Mouse (Mus musculus) ovary, postnatal 14 days (tissue): ENCODE measurements at regions not wholly inside any gene's neighbourhood (a gene's known extent, or its start where the extent isn't known, plus 50 kb on each side); places are given as distances from the start of the nearest gene placed in this dataset.
A peak's percentile ranks its signal among the peaks of the same experiment; 100 is the strongest.

ENCODE experiments used
- DNase-seq: peaks from one replicate; pipeline ENCODE4 v3.0.0; 2022; ENCODE audit warnings: low spot score

DNA sequence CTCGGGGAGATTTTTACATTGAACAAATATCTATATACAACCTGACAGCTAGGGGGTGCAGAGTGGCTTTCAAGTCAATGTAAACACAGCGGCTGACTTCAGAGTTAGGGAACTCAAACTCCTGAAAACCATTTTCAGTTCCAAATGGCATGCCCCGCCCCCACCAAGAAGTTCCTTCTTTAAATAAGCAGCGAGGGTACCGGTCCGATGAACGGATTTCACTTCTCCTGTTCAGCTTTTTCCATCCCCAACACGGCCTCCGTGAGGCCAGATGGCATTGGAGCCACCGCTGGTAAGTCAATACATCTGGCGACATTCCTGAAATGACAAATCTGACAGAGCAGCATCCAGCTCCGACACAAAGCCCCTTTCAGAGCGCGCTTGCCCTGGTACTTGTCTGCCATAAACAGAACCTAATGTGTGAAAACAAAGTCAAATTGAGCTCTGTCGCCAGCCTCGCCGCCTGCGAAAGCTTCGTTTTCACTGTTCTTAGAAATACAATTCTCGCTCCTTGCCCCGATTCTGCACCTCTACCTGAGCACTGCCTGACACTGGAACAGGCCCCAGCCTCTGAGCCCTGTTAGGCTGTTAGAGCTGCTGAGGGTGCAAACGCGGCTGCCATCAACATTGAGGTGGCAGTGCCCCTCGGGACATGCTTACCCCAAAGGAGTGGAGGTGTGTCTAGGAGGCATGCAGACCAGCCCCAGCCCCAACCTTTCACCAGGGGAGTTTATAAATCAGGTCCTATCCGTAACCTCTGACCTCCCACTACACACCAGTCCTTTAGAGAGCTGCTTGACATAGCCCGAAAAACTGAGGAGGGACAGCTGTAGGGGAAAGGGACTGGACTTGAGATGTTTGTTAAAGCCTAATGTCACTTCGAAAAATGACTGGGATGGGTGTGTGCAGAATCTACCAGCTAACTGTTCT lies 446.0 kb downstream of the Ate1 start:
- DNase-seq: no peak

DNA sequence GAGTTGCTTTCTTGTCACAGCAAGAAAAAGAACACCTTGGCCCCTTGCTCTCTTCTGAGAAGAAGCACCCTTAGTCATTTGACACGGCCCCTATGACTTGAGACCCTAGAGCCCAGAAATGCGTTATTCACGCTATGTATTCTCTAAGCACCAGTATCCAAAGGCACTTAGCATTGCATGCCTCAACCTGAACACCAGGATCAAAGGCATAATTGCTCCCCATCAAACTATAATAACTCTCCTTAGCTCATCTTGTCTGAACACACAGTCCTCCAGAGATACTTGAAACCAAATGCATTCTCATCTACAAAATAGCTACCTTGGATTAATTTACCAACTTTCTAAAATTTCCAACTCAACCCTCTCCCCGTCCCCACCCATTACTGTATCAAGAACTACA lies 437.5 kb downstream of the Ate1 start:
- no peak for DNase-seq

DNA sequence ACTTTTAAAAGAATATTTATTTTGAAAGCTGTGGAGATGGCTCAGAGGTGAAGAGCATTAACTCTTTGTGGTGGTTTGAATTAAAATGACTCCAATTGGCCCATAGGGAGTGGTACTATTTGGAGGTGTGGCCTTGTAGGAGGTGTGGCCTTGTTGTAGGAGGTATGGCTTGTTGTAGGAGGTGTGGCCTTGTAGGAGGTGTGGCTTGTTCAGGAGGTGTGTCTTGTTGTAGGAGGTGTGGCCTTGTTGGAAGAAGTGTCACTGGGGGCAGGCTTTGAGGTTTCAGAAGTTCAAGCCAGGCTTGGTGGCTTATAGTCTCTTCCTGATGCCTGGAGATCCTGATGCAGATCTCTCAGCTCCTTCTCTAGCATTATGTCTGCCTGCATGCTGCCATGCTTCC lies 434.5 kb downstream of the Ate1 start:
- DNase-seq: no peak

DNA sequence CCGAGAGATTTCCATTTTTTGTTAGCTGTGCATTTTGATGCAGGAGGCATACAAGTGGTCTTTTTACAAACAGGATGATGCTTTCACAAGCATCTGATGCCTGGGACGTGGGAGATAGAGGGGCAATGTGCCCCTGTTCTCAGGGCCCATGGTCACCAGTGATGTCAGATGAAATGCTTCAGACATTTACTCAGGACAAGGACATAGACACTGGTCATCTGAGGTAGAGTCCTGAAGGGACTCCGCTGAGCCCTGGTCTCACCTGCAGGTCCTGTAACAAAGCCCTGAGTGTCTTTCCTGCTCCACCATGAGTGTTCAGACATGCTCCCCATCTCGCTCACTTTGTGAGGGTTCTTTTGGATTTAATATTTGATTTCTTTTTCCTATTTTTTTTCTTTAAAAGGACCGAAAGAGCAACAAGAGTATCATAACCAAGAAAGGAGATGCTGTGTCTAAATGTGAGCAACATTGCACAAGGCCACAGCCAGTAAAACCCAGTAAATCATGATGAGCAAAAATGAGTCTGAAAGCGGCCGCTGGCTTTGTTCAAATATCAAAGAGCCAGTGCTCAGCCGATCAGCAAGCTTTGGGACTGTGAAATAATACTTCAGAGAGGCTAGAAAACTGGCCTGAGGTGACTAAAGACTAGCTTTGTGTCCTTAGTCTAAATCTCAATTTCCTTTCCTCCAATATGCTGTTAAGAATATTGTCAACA lies 430.1 kb downstream of the Ate1 start:
- DNase-seq: no peak

DNA sequence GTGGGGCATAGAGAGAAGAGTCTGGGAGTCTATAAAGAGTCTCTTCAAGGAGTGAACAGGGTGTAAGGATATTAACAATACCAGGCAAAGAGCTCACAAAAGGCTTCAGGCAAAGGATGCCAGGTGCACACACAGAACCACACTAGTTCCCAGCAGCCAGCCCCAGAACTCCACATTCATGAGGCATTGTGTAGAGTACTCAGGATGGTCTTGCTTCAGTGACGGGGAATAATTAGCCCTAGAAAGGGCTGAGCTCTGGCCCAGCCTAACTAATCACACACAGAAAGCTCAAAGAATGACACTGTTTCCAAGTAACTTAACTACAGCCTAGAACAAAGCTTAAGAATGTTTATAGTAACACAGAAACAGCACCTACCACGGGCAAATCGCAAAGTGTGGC lies 428.2 kb downstream of the Ate1 start:
- no peak for DNase-seq

DNA sequence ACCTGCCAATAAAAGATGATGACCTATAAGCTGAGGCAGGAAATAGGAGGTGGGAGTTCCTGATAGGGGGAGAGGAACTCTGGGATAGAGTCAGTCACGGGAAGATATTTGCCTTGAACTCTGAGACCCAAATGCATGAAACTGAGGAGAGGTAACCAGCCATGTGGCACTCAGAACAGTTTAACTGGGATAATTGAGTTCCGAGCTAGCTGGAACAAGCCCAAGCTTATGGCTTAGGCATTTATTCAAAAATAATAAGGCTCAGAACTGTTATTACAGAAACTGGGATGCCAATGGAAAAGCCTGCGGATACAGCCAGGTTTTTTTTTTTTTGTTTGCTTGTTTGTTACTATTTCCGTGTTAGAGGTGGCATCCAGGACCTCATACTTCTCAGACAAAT lies 425.0 kb downstream of the Ate1 start:
- DNase-seq: no peak

DNA sequence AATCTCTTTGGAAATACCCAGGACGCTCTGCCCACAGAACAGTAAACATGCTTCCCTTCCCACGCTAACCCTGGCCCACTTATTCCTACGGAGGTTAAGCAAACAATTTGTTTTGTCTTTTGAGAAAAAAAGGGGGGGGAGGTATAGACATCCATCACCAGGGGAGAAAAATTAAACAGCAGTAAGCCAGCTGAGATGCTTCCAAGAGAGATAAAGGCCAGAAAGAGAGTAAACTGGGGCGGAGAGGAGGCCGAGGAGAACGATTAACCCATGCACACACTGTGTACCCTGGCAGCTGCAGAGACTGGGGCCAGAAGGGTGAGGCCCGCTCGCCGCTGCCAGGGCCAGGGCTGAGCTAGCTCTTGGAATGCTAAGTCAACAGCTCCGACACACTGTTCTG lies 421.6 kb downstream of the Ate1 start:
- peak; percentile 22 for DNase-seq

DNA sequence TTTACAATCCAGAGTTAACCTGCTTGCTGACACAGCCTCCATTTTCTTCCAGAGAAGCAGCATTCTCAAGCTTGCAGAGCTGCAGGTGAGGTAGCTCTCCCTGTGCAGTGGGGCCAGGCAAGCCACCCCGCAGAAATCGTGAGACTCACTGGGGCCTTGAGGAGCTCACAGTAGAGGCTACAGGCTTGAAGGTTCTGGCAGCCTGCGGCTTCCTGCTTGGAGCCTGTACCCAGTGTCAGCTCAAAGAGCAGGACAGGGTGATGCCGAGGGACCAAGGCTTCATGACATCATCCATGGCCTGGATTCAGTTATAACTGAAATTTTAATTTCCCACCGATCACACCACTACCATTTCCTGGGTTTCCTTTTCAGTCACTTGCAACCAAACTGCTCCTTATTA lies 417.5 kb downstream of the Ate1 start:
- no peak for DNase-seq

DNA sequence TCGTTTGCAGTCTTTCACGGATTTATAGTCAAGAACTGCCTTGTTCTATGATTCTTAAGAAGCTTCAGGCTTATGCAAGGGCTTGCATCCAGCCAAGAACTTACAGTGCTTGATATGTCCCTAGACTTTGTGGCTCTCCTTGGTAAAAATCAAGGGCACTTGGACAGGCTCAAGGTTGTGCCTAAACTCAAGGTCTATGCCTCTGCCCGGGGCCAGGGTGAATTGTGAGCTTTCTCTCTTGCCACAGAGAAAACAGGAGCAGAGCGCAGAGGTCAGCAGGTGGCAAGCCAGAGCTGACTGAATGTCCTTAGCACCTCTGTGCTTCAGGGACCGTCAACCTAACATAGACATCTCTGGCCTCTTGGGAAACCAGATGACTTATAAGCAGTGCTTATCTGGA lies 413.2 kb downstream of the Ate1 start:
- no peak for DNase-seq

DNA sequence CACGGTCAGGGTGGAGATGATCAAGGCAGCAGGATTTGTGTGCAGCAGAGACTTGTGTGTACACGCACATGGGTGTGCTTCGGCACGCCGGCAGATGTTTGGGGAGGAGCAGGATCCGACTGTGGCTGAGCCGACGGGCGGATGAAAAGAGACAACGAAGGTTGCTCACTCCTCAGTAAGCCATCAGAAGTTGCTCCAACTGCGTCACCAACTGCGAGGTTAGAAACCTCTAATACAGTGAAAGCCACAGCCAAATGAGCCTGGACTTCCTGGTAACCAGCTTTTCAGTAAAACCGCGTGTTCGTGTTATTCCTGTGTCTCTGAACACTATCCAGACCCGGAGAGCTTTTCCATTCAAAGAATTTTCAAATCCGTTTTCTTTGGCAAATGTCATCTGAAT lies 411.8 kb downstream of the Ate1 start:
- DNase-seq: no peak
